Mouse (Mus musculus): Measurements from ENCODE around the gene Itm2b. TPM values are rescaled to one million over a fixed set of nuclear protein-coding genes. Genes with fewer than 3 reads are reported as not detected.

Itm2b gene
- polyA plus RNA-seq, 1 experiment from 2014 or later: 883 TPM

DNA sequence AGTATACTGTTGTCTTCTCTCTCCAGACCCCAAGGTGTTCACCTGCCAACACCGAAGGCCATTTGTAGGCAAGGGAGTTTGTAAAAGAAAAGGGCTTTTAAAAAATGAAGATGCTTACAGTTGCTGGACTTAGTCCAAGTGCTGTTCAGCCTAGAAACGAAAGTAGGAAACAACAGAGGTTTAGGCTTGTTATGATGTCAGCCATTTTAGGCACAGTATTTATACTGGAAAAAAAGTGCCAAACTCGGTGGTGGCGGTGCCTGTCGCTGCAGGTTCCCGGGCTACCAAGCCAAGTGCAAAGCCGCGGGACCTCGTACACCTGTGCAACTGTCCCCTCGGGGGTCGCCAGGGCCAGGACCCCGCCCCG, 560 bp downstream of the Itm2b start:
- peaks cover 14 to 64% of the 10 kb centered on the region in 2 experiments for H3K4me1 ChIP-seq (ENCODE audit: control insufficient read depth in 2 of 2, insufficient read depth in 2 of 2, low read length in 2 of 2)

GRCm38 (mm10) chr14:73383746-73384145, 1.3 kb downstream of the Itm2b start:
- Histone ChIP-seq H3K27ac (replicated peaks in 1 of 2; ENCODE audit: control insufficient read depth in 1 of 2, insufficient read depth in 1 of 2, low read depth in 2 of 2, low read length in 2 of 2) (no peak overlapping the region), H3K4me1 (ENCODE audit: control insufficient read depth in 2 of 2, insufficient read depth in 2 of 2, low read length in 2 of 2) (peaks cover 14 to 56% of the 10 kb centered on the region in 2 experiments), H3K27me3 (ENCODE audit: control insufficient read depth, insufficient read depth, low read length) (no peaks in the 10 kb centered on the region), H3K4me3 (ENCODE audit: control insufficient read depth in 1 of 2, insufficient read depth in 1 of 2, low read depth in 1 of 2, low read length in 2 of 2) (peak overlapping the region in 1 of 2 experiments; percentile 99; a peak in 2 of 4 replicates), H3K9ac (ENCODE audit: low read length) (peak overlapping the region; percentile 100), H3K9me3 (ENCODE audit: control insufficient read depth, low read length) (no peaks in the 10 kb centered on the region), H3K36me3 (ENCODE audit: control insufficient read depth, insufficient read depth, low read length) (peaks cover 20% of the 10 kb centered on the region), H3K4me2 (ENCODE audit: low read length) (peak overlapping the region; percentile 69)
- ATAC-seq (ENCODE audit: insufficient number of reproducible peaks, insufficient read depth, low FRiP score, low read depth): no peak
- 37% methylated on average over 2 of the region's 2 CpGs for WGBS

More for the DNA sequence above, 560 bp downstream of the Itm2b start:
- Histone ChIP-seq H3K36me3 (ENCODE audit: control insufficient read depth, insufficient read depth, low read length) (peaks cover 12% of the 10 kb centered on the region), H3K4me2 (ENCODE audit: low read length) (peak overlapping the region; percentile 69), H3K27ac (replicated peaks in 1 of 2; ENCODE audit: control insufficient read depth in 1 of 2, insufficient read depth in 1 of 2, low read depth in 2 of 2, low read length in 2 of 2) (peak overlapping the region; percentile 96 to 99), H3K9me3 (ENCODE audit: control insufficient read depth, low read length) (no peaks in the 10 kb centered on the region), H3K4me3 (ENCODE audit: control insufficient read depth in 1 of 2, insufficient read depth in 1 of 2, low read depth in 1 of 2, low read length in 2 of 2) (peak overlapping the region; percentile 77 to 99), H3K27me3 (ENCODE audit: control insufficient read depth, insufficient read depth, low read length) (no peaks in the 10 kb centered on the region), H3K9ac (ENCODE audit: low read length) (peak overlapping the region; percentile 100)
- no peak for ATAC-seq (ENCODE audit: insufficient number of reproducible peaks, insufficient read depth, low FRiP score, low read depth)
- WGBS: under 1% methylated on average over 13 of the region's 13 CpGs

DNA sequence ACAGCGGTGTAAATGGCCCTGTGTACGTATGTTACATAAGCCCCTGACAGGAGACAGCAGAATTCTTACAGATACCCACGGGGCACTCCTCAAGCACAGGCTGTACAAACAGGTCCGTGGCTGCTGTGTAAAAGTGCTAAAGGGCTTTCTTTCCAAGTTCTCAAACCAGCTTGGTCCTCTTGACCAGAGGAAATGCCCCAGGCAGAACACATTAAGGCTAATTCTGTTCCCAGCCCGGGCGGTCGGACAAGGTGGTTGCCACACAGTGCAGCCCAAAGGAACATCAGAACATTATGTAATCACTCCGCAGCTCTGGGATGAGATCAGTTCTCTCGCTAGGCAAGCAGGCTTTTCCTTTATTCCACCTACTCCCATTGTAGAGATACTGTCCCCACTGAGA, 2.4 kb downstream of the Itm2b start:
- Histone ChIP-seq H3K9me3 (ENCODE audit: control insufficient read depth, low read length) (no peaks in the 10 kb centered on the region), H3K4me1 (ENCODE audit: control insufficient read depth in 2 of 2, insufficient read depth in 2 of 2, low read length in 2 of 2) (peaks cover 11 to 47% of the 10 kb centered on the region in 2 experiments), H3K4me2 (ENCODE audit: low read length) (peak overlapping the region; percentile 69), H3K9ac (ENCODE audit: low read length) (peak overlapping the region; percentile 100), H3K27ac (replicated peaks in 1 of 2; ENCODE audit: control insufficient read depth in 1 of 2, insufficient read depth in 1 of 2, low read depth in 2 of 2, low read length in 2 of 2) (peak overlapping the region; percentile 16 to 31; a peak in 2 of 4 replicates), H3K27me3 (ENCODE audit: control insufficient read depth, insufficient read depth, low read length) (no peaks in the 10 kb centered on the region), H3K4me3 (ENCODE audit: control insufficient read depth in 1 of 2, insufficient read depth in 1 of 2, low read depth in 1 of 2, low read length in 2 of 2) (peak overlapping the region; percentile 36 to 99), H3K36me3 (ENCODE audit: control insufficient read depth, insufficient read depth, low read length) (peaks cover 30% of the 10 kb centered on the region)
- ATAC-seq (ENCODE audit: insufficient number of reproducible peaks, insufficient read depth, low FRiP score, low read depth): no peak
- WGBS: 42% methylated on average over 9 of the region's 9 CpGs

DNA sequence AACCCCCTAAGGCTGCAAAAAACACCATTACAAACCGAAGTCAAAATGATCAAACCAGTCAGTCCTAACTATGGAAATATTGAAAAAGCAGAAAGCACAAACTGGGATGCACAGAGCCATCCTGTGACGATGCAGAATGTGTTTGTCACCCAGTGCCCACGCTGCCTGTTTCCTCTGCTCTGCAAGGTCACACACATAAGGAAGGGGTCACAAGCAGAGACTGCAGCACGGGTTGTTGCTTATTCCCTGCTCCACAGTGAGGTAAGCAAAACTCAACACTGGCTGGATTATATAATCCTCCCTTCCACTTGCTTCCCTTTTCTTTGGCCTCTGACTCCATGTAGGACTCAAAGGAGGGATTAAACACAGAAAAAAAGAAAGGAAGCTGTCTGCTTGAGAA, 3.5 kb downstream of the Itm2b start:
- H3K9me3 ChIP-seq (ENCODE audit: control insufficient read depth, low read length): no peaks in the 10 kb centered on the region
- H3K27me3 ChIP-seq (ENCODE audit: control insufficient read depth, insufficient read depth, low read length): no peaks in the 10 kb centered on the region
- peaks cover 11 to 43% of the 10 kb centered on the region in 2 experiments for H3K4me1 ChIP-seq (ENCODE audit: control insufficient read depth in 2 of 2, insufficient read depth in 2 of 2, low read length in 2 of 2)
- peak overlapping the region in 1 of 2 experiments; percentile 99; a peak in 1 of 4 replicates for H3K4me3 ChIP-seq (ENCODE audit: control insufficient read depth in 1 of 2, insufficient read depth in 1 of 2, low read depth in 1 of 2, low read length in 2 of 2)
- peak overlapping the region; percentile 69 for H3K4me2 ChIP-seq (ENCODE audit: low read length)
- 36% methylated on average over 4 of the region's 4 CpGs for WGBS
- peak overlapping the region; percentile 45; the same call in 1 of the 2 replicates for H3K9ac ChIP-seq (ENCODE audit: low read length)
- peaks cover 39% of the 10 kb centered on the region for H3K36me3 ChIP-seq (ENCODE audit: control insufficient read depth, insufficient read depth, low read length)
- no peak for ATAC-seq (ENCODE audit: insufficient number of reproducible peaks, insufficient read depth, low FRiP score, low read depth)
- H3K27ac ChIP-seq (replicated peaks in 1 of 2; ENCODE audit: control insufficient read depth in 1 of 2, insufficient read depth in 1 of 2, low read depth in 2 of 2, low read length in 2 of 2): peak overlapping the region; percentile 40 to 63; a peak in 2 of 4 replicates

DNA sequence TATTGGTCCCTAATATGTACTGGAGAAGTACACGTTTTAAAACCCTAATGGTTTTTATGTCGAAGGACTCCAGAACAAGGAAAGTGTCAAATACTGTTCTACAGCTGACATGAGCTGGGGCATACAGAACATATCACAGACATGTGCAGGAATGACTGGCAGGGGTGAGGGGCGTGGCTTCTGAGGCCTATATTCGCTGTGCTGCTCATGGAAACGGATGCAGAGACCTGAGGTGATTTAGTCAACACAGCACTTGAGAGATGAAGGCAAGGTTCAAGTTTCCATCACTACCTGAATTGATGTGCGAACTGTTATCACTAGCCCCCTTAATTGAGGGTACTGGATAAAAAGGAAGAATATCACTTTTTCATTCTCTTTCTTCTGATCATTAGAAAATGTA, 7.3 kb downstream of the Itm2b start:
- Histone ChIP-seq H3K4me3 (ENCODE audit: control insufficient read depth in 1 of 2, insufficient read depth in 1 of 2, low read depth in 1 of 2, low read length in 2 of 2) (no peak overlapping the region), H3K27me3 (ENCODE audit: control insufficient read depth, insufficient read depth, low read length) (no peaks in the 10 kb centered on the region), H3K36me3 (ENCODE audit: control insufficient read depth, insufficient read depth, low read length) (peaks cover 62% of the 10 kb centered on the region), H3K4me2 (ENCODE audit: low read length) (no peak overlapping the region), H3K4me1 (ENCODE audit: control insufficient read depth in 2 of 2, insufficient read depth in 2 of 2, low read length in 2 of 2) (peaks cover 10 to 44% of the 10 kb centered on the region in 2 experiments), H3K27ac (replicated peaks in 1 of 2; ENCODE audit: control insufficient read depth in 1 of 2, insufficient read depth in 1 of 2, low read depth in 2 of 2, low read length in 2 of 2) (no peak overlapping the region), H3K9ac (ENCODE audit: low read length) (no peak overlapping the region), H3K9me3 (ENCODE audit: control insufficient read depth, low read length) (no peaks in the 10 kb centered on the region)
- ATAC-seq (ENCODE audit: insufficient number of reproducible peaks, insufficient read depth, low FRiP score, low read depth): no peak
- 79% methylated on average over 6 of the region's 6 CpGs for WGBS

GRCm38 (mm10) chr14:73376920-73377319, 8.2 kb downstream of the Itm2b start:
- Histone ChIP-seq H3K4me1 (ENCODE audit: control insufficient read depth in 2 of 2, insufficient read depth in 2 of 2, low read length in 2 of 2) (peaks cover 6 to 41% of the 10 kb centered on the region in 2 experiments; a peak in 3 of 4 replicates), H3K4me2 (ENCODE audit: low read length) (no peak overlapping the region), H3K36me3 (ENCODE audit: control insufficient read depth, insufficient read depth, low read length) (peaks cover 60% of the 10 kb centered on the region), H3K27ac (replicated peaks in 1 of 2; ENCODE audit: control insufficient read depth in 1 of 2, insufficient read depth in 1 of 2, low read depth in 2 of 2, low read length in 2 of 2) (no peak overlapping the region), H3K27me3 (ENCODE audit: control insufficient read depth, insufficient read depth, low read length) (no peaks in the 10 kb centered on the region), H3K9me3 (ENCODE audit: control insufficient read depth, low read length) (no peaks in the 10 kb centered on the region), H3K4me3 (ENCODE audit: control insufficient read depth in 1 of 2, insufficient read depth in 1 of 2, low read depth in 1 of 2, low read length in 2 of 2) (no peak overlapping the region), H3K9ac (ENCODE audit: low read length) (no peak overlapping the region)
- no peak for ATAC-seq (ENCODE audit: insufficient number of reproducible peaks, insufficient read depth, low FRiP score, low read depth)
- 78% methylated on average over 6 of the region's 6 CpGs for WGBS

GRCm38 (mm10) chr14:73375903-73376302, 9.2 kb downstream of the Itm2b start:
- Histone ChIP-seq H3K36me3 (ENCODE audit: control insufficient read depth, insufficient read depth, low read length) (peaks cover 59% of the 10 kb centered on the region), H3K9me3 (ENCODE audit: control insufficient read depth, low read length) (no peaks in the 10 kb centered on the region), H3K4me3 (ENCODE audit: control insufficient read depth in 1 of 2, insufficient read depth in 1 of 2, low read depth in 1 of 2, low read length in 2 of 2) (no peak overlapping the region), H3K27me3 (ENCODE audit: control insufficient read depth, insufficient read depth, low read length) (no peaks in the 10 kb centered on the region), H3K9ac (ENCODE audit: low read length) (no peak overlapping the region), H3K4me2 (ENCODE audit: low read length) (no peak overlapping the region), H3K27ac (replicated peaks in 1 of 2; ENCODE audit: control insufficient read depth in 1 of 2, insufficient read depth in 1 of 2, low read depth in 2 of 2, low read length in 2 of 2) (no peak overlapping the region), H3K4me1 (ENCODE audit: control insufficient read depth in 2 of 2, insufficient read depth in 2 of 2, low read length in 2 of 2) (peaks cover 3 to 31% of the 10 kb centered on the region in 2 experiments; a peak in 3 of 4 replicates)
- WGBS: 70% methylated on average over 8 of the region's 8 CpGs
- no peak for ATAC-seq (ENCODE audit: insufficient number of reproducible peaks, insufficient read depth, low FRiP score, low read depth)

- Histone ChIP-seq H3K9me3 (ENCODE audit: control insufficient read depth, low read length) (no peaks in the 10 kb centered on the region), H3K36me3 (ENCODE audit: control insufficient read depth, insufficient read depth, low read length) (peaks cover 61% of the 10 kb centered on the region), H3K4me3 (ENCODE audit: control insufficient read depth in 1 of 2, insufficient read depth in 1 of 2, low read depth in 1 of 2, low read length in 2 of 2) (no peak overlapping the region), H3K27me3 (ENCODE audit: control insufficient read depth, insufficient read depth, low read length) (no peaks in the 10 kb centered on the region), H3K9ac (ENCODE audit: low read length) (no peak overlapping the region), H3K27ac (replicated peaks in 1 of 2; ENCODE audit: control insufficient read depth in 1 of 2, insufficient read depth in 1 of 2, low read depth in 2 of 2, low read length in 2 of 2) (no peak overlapping the region), H3K4me1 (ENCODE audit: control insufficient read depth in 2 of 2, insufficient read depth in 2 of 2, low read length in 2 of 2) (peaks cover 3 to 30% of the 10 kb centered on the region in 2 experiments; a peak in 3 of 4 replicates), H3K4me2 (ENCODE audit: low read length) (no peak overlapping the region)
- ATAC-seq (ENCODE audit: insufficient number of reproducible peaks, insufficient read depth, low FRiP score, low read depth): no peak
- WGBS: 94% methylated on average over 8 of the region's 8 CpGs
Observed at GRCm38 (mm10) chr14:73375445-73375844, 9.6 kb downstream of the Itm2b start.
